Mouse (Mus musculus): ENCODE data around the gene Taf12. TPM values are rescaled to one million over a fixed set of nuclear protein-coding genes. Genes with fewer than 3 reads are reported as not detected.

Taf12 gene
- polyA plus RNA-seq, 1 experiment from 2014 or later: 29.4 TPM

DNA sequence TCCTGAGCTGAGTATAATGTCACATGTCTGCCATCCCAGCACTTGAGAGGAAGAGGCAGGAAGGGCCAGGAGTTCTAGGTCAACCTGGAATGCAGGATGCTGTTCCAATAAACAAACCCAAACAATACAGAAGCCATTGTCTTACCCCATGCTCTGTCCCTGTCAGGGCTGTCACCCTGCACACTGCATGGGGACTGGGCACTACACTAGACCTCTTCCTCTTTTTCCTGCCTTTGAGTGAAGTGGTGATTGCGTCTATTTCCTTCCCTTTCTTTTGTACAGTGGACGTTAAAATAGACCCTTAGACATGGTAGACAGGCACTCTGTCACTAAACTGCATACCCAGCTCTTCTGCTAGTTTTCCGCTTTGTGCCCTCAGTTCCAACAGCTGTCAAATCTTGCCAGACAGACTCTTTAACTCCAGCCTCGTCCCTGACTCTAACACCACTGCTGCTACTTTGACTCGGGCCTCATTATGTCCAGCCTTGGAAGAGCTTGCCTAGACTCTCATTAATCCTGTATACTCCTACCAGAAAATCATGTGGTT, 26.7 kb upstream of the Taf12 start:
- ATAC-seq (ENCODE audit: insufficient number of reproducible peaks, insufficient read depth, low FRiP score, low read depth): no peak
- Histone ChIP-seq H3K9me3 (ENCODE audit: control insufficient read depth, low read length) (no peaks in the 10 kb centered on the region), H3K4me2 (ENCODE audit: low read length) (no peak overlapping the region), H3K27me3 (ENCODE audit: control insufficient read depth, insufficient read depth, low read length) (no peaks in the 10 kb centered on the region), H3K36me3 (ENCODE audit: control insufficient read depth, insufficient read depth, low read length) (peaks cover 81% of the 10 kb centered on the region), H3K9ac (ENCODE audit: low read length) (no peak overlapping the region), H3K4me3 (ENCODE audit: control insufficient read depth in 1 of 2, insufficient read depth in 1 of 2, low read depth in 1 of 2, low read length in 2 of 2) (no peak overlapping the region), H3K4me1 (ENCODE audit: control insufficient read depth in 2 of 2, insufficient read depth in 2 of 2, low read length in 2 of 2) (peaks cover 0 to 3% of the 10 kb centered on the region in 2 experiments; a peak in 1 of 4 replicates), H3K27ac (replicated peaks in 1 of 2; ENCODE audit: control insufficient read depth in 1 of 2, insufficient read depth in 1 of 2, low read depth in 2 of 2, low read length in 2 of 2) (peak overlapping the region in 1 of 2 experiments; percentile 29; a peak in 2 of 4 replicates)
- 74% methylated on average over 5 of the region's 5 CpGs for WGBS

DNA sequence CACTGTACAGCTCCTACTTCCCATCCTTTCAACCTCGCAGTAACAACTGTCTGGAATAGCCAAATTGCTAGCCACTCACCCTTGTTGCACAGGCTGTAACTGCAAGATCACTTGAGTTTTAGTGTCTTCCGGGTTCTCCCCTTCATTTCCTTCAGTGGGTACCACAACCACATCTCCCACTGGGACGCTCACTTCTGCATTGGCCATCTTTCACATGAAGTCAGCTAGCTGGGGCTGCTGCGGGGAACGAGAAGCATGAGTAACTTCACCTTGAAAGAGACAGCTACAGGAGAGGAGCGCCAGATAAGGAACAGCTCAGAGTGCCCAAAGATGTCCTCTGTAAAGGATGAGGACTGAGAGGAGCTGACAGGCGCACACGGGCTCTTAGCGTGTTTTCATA, 22.6 kb upstream of the Taf12 start:
- H3K4me2 ChIP-seq (ENCODE audit: low read length): no peak overlapping the region
- 87% methylated on average over 9 of the region's 9 CpGs for WGBS
- H3K9ac ChIP-seq (ENCODE audit: low read length): no peak overlapping the region
- peaks cover 46% of the 10 kb centered on the region for H3K36me3 ChIP-seq (ENCODE audit: control insufficient read depth, insufficient read depth, low read length)
- H3K27me3 ChIP-seq (ENCODE audit: control insufficient read depth, insufficient read depth, low read length): no peaks in the 10 kb centered on the region
- H3K9me3 ChIP-seq (ENCODE audit: control insufficient read depth, low read length): no peaks in the 10 kb centered on the region
- H3K4me1 ChIP-seq (ENCODE audit: control insufficient read depth in 2 of 2, insufficient read depth in 2 of 2, low read length in 2 of 2): peaks cover 4 to 10% of the 10 kb centered on the region in 2 experiments
- no peak overlapping the region for H3K4me3 ChIP-seq (ENCODE audit: control insufficient read depth in 1 of 2, insufficient read depth in 1 of 2, low read depth in 1 of 2, low read length in 2 of 2)
- ATAC-seq (ENCODE audit: insufficient number of reproducible peaks, insufficient read depth, low FRiP score, low read depth): no peak
- H3K27ac ChIP-seq (replicated peaks in 1 of 2; ENCODE audit: control insufficient read depth in 1 of 2, insufficient read depth in 1 of 2, low read depth in 2 of 2, low read length in 2 of 2): no peak overlapping the region

DNA sequence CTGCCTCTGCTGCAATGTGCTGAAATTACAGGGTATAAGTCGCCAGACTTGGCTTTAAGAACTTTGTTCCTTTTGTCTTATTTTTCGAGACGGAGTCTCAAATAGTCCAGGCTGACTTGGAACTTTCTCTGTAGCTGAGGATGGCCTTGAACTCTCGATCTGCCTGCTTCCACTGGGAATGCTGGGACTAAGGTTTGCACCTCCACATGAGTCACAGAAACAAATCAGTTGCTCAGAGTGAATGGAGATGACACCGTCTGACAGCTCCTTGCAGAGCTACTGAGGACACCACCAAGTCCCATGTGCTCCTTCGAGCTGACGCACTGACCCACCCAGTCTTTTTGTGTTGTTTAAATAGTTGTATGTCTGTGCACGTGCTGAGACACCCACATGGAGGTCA, 21.0 kb upstream of the Taf12 start:
- Histone ChIP-seq H3K4me1 (ENCODE audit: control insufficient read depth in 2 of 2, insufficient read depth in 2 of 2, low read length in 2 of 2) (peaks cover 5 to 8% of the 10 kb centered on the region in 2 experiments), H3K4me2 (ENCODE audit: low read length) (no peak overlapping the region), H3K36me3 (ENCODE audit: control insufficient read depth, insufficient read depth, low read length) (peaks cover 35% of the 10 kb centered on the region), H3K9ac (ENCODE audit: low read length) (no peak overlapping the region), H3K27ac (replicated peaks in 1 of 2; ENCODE audit: control insufficient read depth in 1 of 2, insufficient read depth in 1 of 2, low read depth in 2 of 2, low read length in 2 of 2) (peak overlapping the region in 1 of 2 experiments; percentile 52; a peak in 2 of 4 replicates), H3K9me3 (ENCODE audit: control insufficient read depth, low read length) (no peaks in the 10 kb centered on the region), H3K27me3 (ENCODE audit: control insufficient read depth, insufficient read depth, low read length) (no peaks in the 10 kb centered on the region), H3K4me3 (ENCODE audit: control insufficient read depth in 1 of 2, insufficient read depth in 1 of 2, low read depth in 1 of 2, low read length in 2 of 2) (no peak overlapping the region)
- no peak for ATAC-seq (ENCODE audit: insufficient number of reproducible peaks, insufficient read depth, low FRiP score, low read depth)
- 80% methylated on average over 8 of the region's 8 CpGs for WGBS

DNA sequence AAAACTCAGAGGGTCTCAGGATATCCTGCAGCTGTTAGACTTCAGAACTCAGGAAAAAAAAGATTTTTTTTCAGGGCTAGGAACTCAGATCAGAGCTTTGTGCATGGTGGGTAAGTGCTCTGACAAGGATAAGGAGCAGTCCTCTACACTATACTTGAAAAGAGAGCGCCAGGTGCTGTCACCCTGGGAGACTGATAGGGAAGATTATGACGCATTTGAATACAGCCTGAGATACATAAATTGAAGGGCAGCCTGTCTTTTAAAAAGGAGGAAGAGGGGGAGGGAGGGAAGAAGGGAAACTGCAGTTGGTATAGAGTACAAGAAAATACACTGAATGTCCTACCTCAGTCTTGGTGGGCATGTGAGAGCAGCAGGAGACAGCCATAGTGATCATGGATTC, 20.6 kb upstream of the Taf12 start:
- Histone ChIP-seq H3K4me1 (ENCODE audit: control insufficient read depth in 2 of 2, insufficient read depth in 2 of 2, low read length in 2 of 2) (peaks cover 5 to 11% of the 10 kb centered on the region in 2 experiments), H3K9me3 (ENCODE audit: control insufficient read depth, low read length) (no peaks in the 10 kb centered on the region), H3K27ac (replicated peaks in 1 of 2; ENCODE audit: control insufficient read depth in 1 of 2, insufficient read depth in 1 of 2, low read depth in 2 of 2, low read length in 2 of 2) (peak overlapping the region; percentile 10 to 52; a peak in 2 of 4 replicates), H3K4me3 (ENCODE audit: control insufficient read depth in 1 of 2, insufficient read depth in 1 of 2, low read depth in 1 of 2, low read length in 2 of 2) (no peak overlapping the region), H3K36me3 (ENCODE audit: control insufficient read depth, insufficient read depth, low read length) (peaks cover 30% of the 10 kb centered on the region), H3K27me3 (ENCODE audit: control insufficient read depth, insufficient read depth, low read length) (no peaks in the 10 kb centered on the region), H3K4me2 (ENCODE audit: low read length) (no peak overlapping the region), H3K9ac (ENCODE audit: low read length) (peak overlapping the region; percentile 10; the same call in 1 of the 2 replicates)
- WGBS: 32% methylated on average over 2 of the region's 2 CpGs
- ATAC-seq (ENCODE audit: insufficient number of reproducible peaks, insufficient read depth, low FRiP score, low read depth): no peak

DNA sequence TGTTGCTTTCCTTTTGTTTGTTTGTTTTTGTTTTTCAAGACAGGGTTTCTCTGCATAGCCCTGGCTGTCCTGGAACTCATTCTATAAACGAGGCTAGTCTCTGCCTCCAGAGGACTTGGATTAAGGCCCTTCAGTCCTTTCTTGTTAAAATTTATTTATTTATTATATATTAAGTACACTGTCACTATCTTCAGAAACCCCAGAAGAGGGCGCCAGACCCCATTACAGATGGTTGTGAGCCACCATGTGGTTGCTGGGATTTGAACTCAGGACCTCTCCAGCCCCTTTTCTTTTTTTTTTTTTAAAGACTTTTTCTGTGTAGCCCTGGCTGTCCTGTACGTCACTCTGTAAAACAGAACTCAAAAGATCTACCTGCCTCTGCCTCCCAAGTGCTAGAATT, 19.2 kb upstream of the Taf12 start:
- no peak overlapping the region for H3K4me2 ChIP-seq (ENCODE audit: low read length)
- ATAC-seq (ENCODE audit: insufficient number of reproducible peaks, insufficient read depth, low FRiP score, low read depth): no peak
- no peak overlapping the region for H3K9ac ChIP-seq (ENCODE audit: low read length)
- WGBS: 81% methylated on average over 3 of the region's 3 CpGs
- no peak overlapping the region for H3K27ac ChIP-seq (replicated peaks in 1 of 2; ENCODE audit: control insufficient read depth in 1 of 2, insufficient read depth in 1 of 2, low read depth in 2 of 2, low read length in 2 of 2)
- no peak overlapping the region for H3K4me3 ChIP-seq (ENCODE audit: control insufficient read depth in 1 of 2, insufficient read depth in 1 of 2, low read depth in 1 of 2, low read length in 2 of 2)
- H3K9me3 ChIP-seq (ENCODE audit: control insufficient read depth, low read length): no peaks in the 10 kb centered on the region
- H3K4me1 ChIP-seq (ENCODE audit: control insufficient read depth in 2 of 2, insufficient read depth in 2 of 2, low read length in 2 of 2): peaks cover 5 to 21% of the 10 kb centered on the region in 2 experiments
- no peaks in the 10 kb centered on the region for H3K27me3 ChIP-seq (ENCODE audit: control insufficient read depth, insufficient read depth, low read length)
- H3K36me3 ChIP-seq (ENCODE audit: control insufficient read depth, insufficient read depth, low read length): peaks cover 17% of the 10 kb centered on the region

DNA sequence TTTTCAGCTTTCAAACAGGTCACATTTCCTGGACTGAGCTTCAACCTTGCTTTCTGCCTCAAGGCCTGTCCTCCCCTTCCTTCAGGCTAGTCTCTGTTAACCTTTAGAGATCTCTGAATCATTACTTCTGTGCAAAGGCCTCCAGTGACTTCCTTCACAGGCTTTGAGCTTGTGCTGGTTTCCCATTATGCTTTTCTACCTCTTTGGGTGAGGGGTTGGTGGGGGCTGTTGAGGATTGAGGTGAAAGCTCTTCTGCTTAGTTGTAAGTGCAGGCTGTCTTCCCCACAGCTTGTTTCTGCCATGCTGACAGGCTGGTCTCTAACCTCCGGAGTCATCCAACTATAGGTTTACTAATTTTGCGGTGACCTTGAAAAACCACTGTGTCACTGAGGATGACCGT, 17.8 kb upstream of the Taf12 start:
- 73% methylated on average over 3 of the region's 3 CpGs for WGBS
- peak overlapping the region in 1 of 2 experiments; percentile 25; a peak in 1 of 4 replicates for H3K27ac ChIP-seq (replicated peaks in 1 of 2; ENCODE audit: control insufficient read depth in 1 of 2, insufficient read depth in 1 of 2, low read depth in 2 of 2, low read length in 2 of 2)
- no peak for ATAC-seq (ENCODE audit: insufficient number of reproducible peaks, insufficient read depth, low FRiP score, low read depth)

DNA sequence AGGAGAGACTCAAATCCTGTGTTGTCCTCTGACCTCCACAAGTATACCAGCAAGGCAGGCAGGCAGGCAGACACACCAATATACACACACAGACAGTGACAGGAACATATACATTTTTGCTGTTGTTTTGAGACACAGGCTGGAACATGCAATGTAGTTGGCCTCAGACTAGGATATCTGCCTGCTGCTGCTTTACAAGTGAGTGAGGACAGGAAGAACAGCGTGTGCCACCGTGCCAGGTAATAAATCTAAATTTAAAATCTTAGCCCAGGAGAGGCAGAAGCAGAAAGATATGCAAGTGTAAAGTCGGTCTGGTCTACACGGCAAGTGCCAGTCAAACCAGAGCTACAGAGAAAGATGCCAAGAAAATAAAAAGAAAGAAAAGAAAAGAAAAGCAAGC, 14.9 kb upstream of the Taf12 start:
- no peak overlapping the region for H3K4me3 ChIP-seq (ENCODE audit: control insufficient read depth in 1 of 2, insufficient read depth in 1 of 2, low read depth in 1 of 2, low read length in 2 of 2)
- peaks cover 2 to 20% of the 10 kb centered on the region in 2 experiments; a peak in 3 of 4 replicates for H3K4me1 ChIP-seq (ENCODE audit: control insufficient read depth in 2 of 2, insufficient read depth in 2 of 2, low read length in 2 of 2)
- ATAC-seq (ENCODE audit: insufficient number of reproducible peaks, insufficient read depth, low FRiP score, low read depth): no peak
- WGBS: 36% methylated on average over 4 of the region's 4 CpGs
- peak overlapping the region; percentile 96 for H3K4me2 ChIP-seq (ENCODE audit: low read length)
- no peaks in the 10 kb centered on the region for H3K36me3 ChIP-seq (ENCODE audit: control insufficient read depth, insufficient read depth, low read length)
- no peaks in the 10 kb centered on the region for H3K27me3 ChIP-seq (ENCODE audit: control insufficient read depth, insufficient read depth, low read length)
- H3K9ac ChIP-seq (ENCODE audit: low read length): peak overlapping the region; percentile 97
- peak overlapping the region; percentile 9 to 98 for H3K27ac ChIP-seq (replicated peaks in 1 of 2; ENCODE audit: control insufficient read depth in 1 of 2, insufficient read depth in 1 of 2, low read depth in 2 of 2, low read length in 2 of 2)
- H3K9me3 ChIP-seq (ENCODE audit: control insufficient read depth, low read length): no peaks in the 10 kb centered on the region

More for the DNA sequence above, 17.8 kb upstream of the Taf12 start:
- Histone ChIP-seq H3K9me3 (ENCODE audit: control insufficient read depth, low read length) (no peaks in the 10 kb centered on the region), H3K4me3 (ENCODE audit: control insufficient read depth in 1 of 2, insufficient read depth in 1 of 2, low read depth in 1 of 2, low read length in 2 of 2) (no peak overlapping the region), H3K27me3 (ENCODE audit: control insufficient read depth, insufficient read depth, low read length) (no peaks in the 10 kb centered on the region), H3K4me1 (ENCODE audit: control insufficient read depth in 2 of 2, insufficient read depth in 2 of 2, low read length in 2 of 2) (peaks cover 5 to 22% of the 10 kb centered on the region in 2 experiments), H3K36me3 (ENCODE audit: control insufficient read depth, insufficient read depth, low read length) (peaks cover 3% of the 10 kb centered on the region; the same call in 1 of the 2 replicates), H3K4me2 (ENCODE audit: low read length) (no peak overlapping the region), H3K9ac (ENCODE audit: low read length) (no peak overlapping the region)

Measured in heart, embryonic 14.5 days (tissue).